Mouse (Mus musculus): ENCODE data around the gene Nuak1.

Gene Nuak1

GRCm38 (mm10) chr10:84382900-84383883 is 57.2 kb downstream of the Nuak1 start:
- CTCF ChIA-PET = interaction anchor here (0.8 kb wide), 1 partner anchor 44 kb away, joined by 4 read pairs; no protein-coding TSS in a partner anchor

DNA sequence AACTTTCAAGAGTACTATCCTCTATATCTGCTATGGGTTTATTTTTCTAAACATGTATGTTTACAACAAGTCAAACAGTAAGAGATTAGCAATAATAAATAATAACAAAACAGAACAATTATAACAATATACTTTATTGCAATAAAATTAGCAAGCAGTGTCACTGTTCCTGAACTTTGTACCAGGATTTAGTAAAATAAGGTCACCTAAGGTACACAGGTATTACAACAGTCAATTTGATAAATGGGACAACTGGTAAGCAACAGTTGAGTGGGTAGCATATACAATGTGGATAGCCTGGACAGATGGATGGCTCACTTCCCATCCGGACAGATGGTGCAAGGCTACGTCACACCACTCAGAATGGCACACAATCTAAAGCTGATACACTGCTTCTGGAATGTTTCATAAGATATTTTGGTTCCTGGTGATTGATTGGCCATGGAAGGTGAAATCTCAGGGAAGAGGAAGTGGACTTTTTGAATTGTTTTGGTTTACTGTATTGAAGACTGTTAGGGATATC is 59.1 kb downstream of the Nuak1 start:
- CTCF ChIA-PET = no interaction called here

DNA sequence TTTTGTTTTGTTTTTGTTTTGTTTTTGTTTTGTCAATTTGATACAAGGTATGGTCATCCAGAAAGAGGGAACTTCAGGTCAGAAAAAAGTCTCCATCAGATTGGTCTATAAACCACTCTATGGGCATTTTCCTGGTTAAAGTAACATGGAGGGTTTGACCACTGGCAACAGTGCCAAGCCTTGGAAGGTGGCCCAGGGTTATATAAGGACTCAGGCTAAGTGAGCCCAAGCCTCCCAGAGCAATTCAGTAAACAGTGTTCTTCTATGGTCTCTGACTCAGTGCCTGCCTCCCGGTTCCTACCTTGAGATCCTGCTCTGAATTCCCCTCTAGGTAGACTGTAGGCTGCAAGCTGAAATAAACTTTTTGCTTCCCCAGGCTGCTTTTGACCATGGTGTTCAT is 61.0 kb downstream of the Nuak1 start:
- CTCF ChIA-PET = no interaction called here

- CTCF ChIA-PET = no interaction called here
Measured at GRCm38 (mm10) chr10:84377956-84378355, 62.4 kb downstream of the Nuak1 start.

DNA sequence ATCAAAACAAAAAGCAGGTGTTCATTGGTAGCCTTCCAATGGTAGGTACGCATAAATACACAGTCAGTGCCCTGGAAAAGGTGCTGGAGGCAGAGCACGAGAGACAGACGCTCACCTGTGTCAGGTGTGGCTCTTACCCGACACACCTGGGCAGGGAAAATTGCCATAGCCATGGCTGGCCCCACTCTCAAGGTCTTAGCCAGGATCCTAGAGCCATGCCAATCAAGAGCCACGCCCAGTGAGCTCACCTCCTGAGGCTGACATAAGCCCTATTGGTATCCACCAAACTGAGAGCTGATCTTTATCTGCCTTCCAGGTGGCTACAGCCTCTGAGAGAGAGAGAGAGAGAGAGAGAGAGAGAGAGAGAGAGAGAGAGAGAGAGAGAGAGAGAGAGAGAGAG is 64.1 kb downstream of the Nuak1 start:
- CTCF ChIA-PET = interaction anchor here (0.7 kb wide), 1 partner anchor 562 kb away, joined by 18 read pairs; no protein-coding TSS in a partner anchor

DNA sequence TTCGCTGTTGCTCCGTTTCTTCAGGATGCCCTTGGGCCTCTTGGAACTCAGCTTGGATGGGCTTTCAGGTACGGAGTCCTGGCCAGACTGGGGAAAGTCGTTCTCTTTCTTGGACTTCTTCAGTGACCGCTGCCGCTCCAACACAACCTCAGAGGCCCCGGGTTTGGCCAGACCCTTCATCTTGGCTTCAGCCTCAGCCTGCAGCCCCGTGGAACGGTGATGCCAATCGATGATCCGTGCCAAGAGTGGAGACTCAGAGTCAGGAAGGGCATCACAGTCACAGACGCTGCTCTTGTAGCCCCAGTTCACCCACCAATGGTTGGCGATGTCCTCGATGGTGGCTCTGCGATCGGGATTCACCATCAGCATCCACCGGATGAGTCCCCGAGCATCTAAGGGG is 65.4 kb downstream of the Nuak1 start:
- CTCF ChIA-PET = no interaction called here

- CTCF ChIA-PET = no interaction called here
Measured at GRCm38 (mm10) chr10:84373476-84373875, 66.9 kb downstream of the Nuak1 start.

DNA sequence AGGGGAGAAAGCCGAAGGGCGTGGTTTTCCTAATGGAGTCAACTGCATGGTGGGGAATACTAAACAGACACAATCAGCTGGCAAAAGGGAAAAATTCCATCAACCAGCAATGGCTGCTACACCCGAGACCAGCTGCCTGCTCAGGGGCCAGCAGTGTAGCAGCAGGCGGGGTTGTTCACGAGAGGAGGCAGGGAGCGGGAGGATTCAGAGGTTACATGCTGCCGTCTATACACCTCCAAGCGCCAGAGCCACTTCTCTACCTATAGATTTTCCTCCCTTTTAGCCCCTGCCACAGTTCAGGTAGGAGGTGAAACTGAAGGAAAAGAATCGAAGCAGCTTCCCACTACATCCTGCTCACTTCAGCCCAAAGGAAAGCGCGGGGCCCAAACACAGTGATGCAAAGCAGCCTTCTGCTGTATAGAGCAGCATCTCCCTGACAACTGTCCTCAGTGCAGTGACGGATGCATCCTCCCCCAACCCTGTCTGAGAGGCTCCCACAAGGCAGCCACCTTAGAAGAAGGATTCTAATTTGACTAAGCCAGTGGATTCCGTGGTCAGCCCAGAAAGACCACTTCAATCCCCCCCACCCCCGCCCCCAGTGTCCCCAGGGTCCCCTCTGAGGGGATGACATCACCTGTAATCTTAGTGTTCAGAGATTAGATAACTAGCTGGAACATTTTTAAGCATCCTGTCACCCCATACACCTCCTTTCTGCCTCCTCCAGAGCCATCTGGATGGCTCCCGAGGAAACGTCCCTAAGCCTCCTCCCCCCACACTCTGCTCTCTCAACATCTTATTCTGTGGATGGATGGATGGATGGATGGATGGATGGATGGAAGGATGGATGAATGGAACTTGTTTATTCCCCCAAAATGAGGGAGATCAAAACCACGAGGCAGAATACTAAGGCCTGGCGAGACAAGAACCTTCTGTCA is 68.0 kb downstream of the Nuak1 start:
- CTCF ChIA-PET = no interaction called here

- CTCF ChIA-PET = no interaction called here
Measured at GRCm38 (mm10) chr10:84371681-84372160, 68.7 kb downstream of the Nuak1 start.

DNA sequence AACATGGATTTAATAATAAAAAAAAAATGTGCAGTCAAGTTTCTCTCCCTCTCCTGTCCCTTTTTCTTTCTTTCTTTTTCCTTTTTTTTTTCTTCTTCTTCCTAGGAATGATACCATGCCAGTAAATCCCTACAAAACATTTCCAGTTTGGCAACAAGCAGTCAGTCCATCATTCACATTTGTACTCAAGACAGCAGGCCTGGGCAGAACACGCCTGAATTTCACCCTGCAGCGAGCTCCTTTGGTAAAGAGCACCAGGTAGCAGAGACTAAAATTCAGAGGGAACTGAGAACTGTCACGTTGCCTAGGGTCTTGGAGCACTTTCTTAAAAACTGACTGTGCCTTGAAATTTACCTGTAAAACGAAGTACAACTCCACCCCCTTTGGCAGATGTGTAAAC is 69.2 kb downstream of the Nuak1 start:
- CTCF ChIA-PET = no interaction called here

DNA sequence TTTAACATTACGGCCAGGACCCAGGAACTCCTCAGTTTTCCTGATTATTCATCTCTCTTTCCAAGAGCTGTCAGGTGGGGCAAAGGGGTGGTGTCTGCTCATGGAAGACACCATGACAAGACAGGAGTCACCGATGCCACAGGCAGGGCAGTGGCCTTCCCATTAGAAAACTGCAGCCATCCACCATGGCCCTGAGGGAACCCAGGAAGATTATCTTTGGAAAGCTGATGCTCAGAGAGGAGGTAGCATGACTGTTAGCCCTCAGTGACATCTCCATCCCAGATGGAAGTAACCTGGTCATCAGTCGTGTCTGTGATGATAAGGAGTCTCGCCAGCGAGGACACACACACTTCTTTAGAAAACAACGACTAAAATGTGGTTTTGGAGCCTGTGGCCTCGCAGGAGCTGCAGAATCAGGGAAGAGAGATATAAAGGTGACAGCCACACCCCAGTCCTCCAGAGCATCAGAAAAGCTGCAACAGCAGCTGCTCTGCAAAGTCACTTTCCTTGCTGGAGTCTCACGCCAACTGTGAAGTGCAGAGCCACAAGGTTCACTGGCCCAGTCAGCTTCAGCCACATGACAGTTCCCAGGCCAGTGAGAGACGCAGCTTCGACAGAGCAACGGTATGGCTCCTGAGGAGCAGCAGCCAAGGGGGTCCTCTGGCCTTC is 70.6 kb downstream of the Nuak1 start:
- CTCF ChIA-PET = no interaction called here

GRCm38 (mm10) chr10:84368185-84368584 is 72.2 kb downstream of the Nuak1 start:
- CTCF ChIA-PET = no interaction called here

DNA sequence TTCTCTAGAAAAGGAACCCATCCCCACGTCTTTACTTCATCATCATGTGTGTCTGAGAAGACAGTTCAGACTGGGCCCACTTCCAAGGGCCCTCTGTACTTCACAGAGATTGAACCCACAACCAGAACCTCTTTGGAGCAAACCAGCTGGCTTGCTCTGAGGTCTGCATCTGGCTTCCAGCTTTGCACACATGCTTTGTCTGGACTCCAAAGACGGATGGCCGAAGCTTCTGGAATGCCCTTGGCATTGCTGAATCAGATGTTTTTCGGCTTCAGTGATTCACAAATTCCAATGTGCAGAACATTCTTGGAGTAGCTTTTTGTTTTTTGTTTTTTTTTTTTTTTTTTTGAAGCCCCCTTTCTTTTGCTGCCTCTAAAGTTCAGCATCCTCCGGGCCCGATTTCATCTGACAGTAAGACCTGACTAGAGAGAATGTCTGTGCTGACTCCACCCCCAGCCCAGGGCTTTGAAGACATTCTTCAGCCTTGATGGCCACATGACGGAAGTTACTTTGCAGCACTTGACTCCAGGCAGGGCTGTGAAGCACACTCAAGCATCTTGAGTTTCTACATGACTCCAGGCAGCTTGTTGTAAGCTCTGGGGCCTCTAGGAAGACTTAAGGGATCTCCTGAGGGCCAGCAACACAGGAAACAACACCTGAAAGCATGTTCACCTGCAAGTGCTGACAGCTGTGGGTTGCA is 75.1 kb downstream of the Nuak1 start:
- CTCF ChIA-PET = interaction anchor here (0.6 kb wide), 1 partner anchor 201 kb away, joined by 3 read pairs; no protein-coding TSS in a partner anchor

DNA sequence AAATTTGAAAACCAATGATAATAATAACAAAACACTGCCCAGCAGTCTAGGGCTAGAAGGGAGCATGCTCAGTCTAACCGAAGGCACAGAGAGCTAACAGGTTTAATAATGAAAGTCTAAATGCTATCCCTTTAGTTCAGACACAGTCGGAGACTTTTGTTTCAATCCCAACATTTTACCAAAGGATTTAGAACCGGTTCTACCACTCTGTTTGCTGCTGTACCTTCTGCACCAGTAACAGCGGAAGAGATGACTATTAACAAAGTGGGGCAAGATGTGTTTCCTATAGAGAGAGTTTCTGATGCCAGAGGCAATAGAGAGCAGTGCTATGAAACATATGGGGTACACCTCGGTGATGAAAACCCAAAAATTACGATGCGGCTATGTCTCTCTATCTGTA is 76.6 kb downstream of the Nuak1 start:
- CTCF ChIA-PET = no interaction called here

DNA sequence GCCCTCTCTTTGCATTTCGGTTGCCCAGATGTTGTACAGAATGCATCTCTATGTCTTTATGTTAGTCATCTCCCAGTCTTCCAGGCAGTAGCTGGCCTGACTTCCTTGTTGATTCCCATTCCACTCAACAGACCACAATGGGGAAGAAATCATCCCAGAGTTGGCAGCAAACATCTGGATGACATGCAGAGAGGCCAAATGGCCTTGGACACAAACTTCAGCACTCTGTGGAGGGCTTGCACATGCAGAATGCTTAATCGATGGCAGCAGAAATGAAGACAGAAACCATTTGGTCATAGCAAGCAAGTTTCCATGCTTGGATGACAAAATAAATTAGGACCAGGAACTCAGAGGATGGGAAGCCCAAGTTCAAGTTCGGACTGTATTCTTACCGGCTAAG is 79.4 kb downstream of the Nuak1 start:
- CTCF ChIA-PET = no interaction called here

- CTCF ChIA-PET = no interaction called here
Measured at GRCm38 (mm10) chr10:84360391-84360790, 80.0 kb downstream of the Nuak1 start.

- CTCF ChIA-PET = no interaction called here
Measured at GRCm38 (mm10) chr10:84358738-84359120, 81.7 kb downstream of the Nuak1 start.

DNA sequence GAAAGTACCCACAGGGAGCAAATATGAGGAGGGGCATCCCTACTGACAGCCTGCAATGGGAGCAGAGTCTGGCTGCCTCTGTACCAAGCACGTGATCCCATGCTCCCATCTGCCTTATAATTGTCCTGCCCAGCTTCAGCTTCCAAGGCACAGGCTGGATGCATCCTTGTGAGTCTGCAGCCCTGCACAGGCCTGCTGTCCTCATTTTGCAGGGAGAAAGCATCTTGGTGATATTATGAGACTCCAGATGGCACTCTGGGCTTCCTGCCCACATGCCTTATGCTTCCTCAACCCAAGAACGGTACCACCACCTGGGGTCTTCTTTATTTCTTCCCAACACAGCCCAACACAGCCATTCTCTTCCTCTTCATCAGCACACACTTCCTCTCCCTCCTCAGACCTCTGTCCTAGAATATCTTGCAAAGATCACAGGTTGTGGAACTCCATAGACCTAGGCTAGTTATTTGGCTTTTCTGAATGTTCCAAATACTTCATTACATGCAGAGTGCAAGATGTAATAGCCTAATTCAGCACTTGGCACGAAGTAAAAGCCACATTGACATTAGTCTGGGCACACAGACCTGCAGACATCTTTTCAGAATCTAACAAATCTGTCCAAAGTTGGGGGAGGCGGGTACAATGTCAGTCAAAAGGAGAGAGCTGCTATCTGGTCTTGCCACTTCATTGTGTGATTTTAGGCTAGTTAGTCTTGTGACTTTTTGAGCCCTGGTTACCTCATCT is 82.2 kb downstream of the Nuak1 start:
- CTCF ChIA-PET = no interaction called here

GRCm38 (mm10) chr10:84357593-84357992 is 82.8 kb downstream of the Nuak1 start:
- CTCF ChIA-PET = no interaction called here

DNA sequence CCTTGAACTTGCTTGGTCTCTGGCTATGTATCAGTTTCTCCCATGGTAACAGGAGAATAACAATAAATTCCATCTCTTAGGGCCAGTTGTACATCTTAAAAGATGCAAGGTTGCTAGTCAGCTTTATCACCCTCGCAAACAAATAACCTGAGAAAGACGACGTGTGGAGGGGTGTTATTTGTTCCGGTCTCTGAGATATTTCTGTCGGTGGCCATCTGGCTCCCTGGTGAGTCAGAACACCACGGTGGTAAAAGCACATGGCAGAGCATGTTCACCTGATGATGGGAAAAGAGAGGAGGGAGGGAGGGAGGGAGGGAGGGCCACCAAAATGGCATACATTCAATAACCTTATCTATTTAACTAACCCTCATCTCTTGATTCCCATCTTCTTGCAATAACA is 86.1 kb downstream of the Nuak1 start:
- CTCF ChIA-PET = no interaction called here
